ENCODE assay signal across 8 mouse cellular contexts in the genomic region with DNA sequence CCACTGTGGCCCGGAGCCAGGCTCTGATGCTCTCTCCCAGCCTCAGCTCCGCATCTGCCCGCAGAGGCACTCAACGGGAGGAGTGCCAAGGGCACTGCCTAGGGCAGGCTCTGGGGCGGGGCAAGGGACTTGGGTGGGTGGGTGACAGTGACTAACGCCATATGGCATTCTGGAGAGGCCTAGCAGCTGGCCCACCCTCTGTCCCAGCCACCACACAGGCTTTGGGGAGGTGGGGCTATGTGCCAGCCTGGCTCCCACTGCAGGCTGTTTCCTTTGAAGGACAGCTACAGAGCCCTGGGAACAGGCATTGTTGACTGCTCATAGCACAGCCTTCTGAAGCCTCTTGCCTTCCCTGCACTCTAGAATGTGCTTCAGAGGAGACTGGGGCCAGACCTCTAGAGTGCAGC. TPM values are rescaled to one million over a fixed set of nuclear protein-coding genes. Genes with fewer than 3 reads are reported as not detected.
A peak's percentile ranks its signal among the peaks of the same experiment; 100 is the strongest.
DNase-seq lines count a peak whose midpoint lies in the region; ATAC-seq and TF ChIP-seq lines count a peak whose summit lies in the region.
"Had no signal": no experiment of that assay in that cellular context is flagged by ENCODE, and none has a peak within 500 bp of the region (broad histone marks: within the 10 kb centered on the region; RNA-seq: fewer than 3 reads in every experiment).

No protein-coding gene starts in this region.

- DNase-seq in kidney, adult 2 months, result peak; percentile 46
- DNase-seq in kidney, postnatal 10 days, result no peak
- DNase-seq in cerebellum, postnatal 14 days, result peak; percentile 58 to 73
- DNase-seq in midbrain, embryonic 14.5 days, result peak; percentile 51
- DNase-seq in gastrocnemius, postnatal 36 days, result no peak

- intact Hi-C loops in gastrocnemius, postnatal 36 days (cut with DNase I), result no loop called here

- 0 out of 2 replicates have a peak overlapping the region, but pooled peaks have one; percentile 4 for H3K9ac ChIP-seq in hindbrain, embryonic 16.5 days (ENCODE audit: low read depth, low read length)
- no peak overlapping the region for H3K9ac ChIP-seq in midbrain, embryonic 14.5 days (replicated peaks; ENCODE audit: low read length)

- peak; percentile 84 for ATAC-seq in hindbrain, embryonic 16.5 days
- peak; percentile 76; the same call in 1 of the 2 replicates for ATAC-seq in midbrain, embryonic 14.5 days (ENCODE audit: low FRiP score, low TSS enrichment)
- no peak for ATAC-seq in monocyte, adult 5-6 weeks (replicated peaks; ENCODE audit: insufficient number of reproducible peaks, low FRiP score, low TSS enrichment, poor library complexity, severe bottlenecking)

- TF ChIP-seq CTCF in kidney, adult 2 months (conservative IDR thresholded peaks at IDR 0.05; ENCODE audit: insufficient read depth, insufficient read length, low read depth, low read length), result no peak

- no peaks in the 10 kb centered on the region for H3K36me3 ChIP-seq in kidney, adult 2 months (ENCODE audit: control insufficient read depth, insufficient read depth, low read length)
- H3K36me3 ChIP-seq in hindbrain, embryonic 16.5 days (ENCODE audit: control insufficient read depth, insufficient read depth, low read length), result no peaks in the 10 kb centered on the region
- H3K36me3 ChIP-seq in midbrain, embryonic 14.5 days (ENCODE audit: control insufficient read depth, insufficient read depth, low read length), result no peaks in the 10 kb centered on the region

- no peak for TF ChIP-seq POLR2A in kidney, adult 2 months (IDR thresholded peaks at IDR 0.05; ENCODE audit: low read depth, low read length)

- 38% methylated on average over 6 of the region's 6 CpGs for WGBS in kidney, adult 2 months
- WGBS in hindbrain, embryonic 16.5 days, result 18% methylated on average over 5 of the region's 6 CpGs
- 70% methylated on average over 6 of the region's 6 CpGs for WGBS in midbrain, embryonic 14.5 days

- H3K9me3 ChIP-seq in hindbrain, embryonic 16.5 days (ENCODE audit: control insufficient read depth, low read length), result no peaks in the 10 kb centered on the region
- no peaks in the 10 kb centered on the region for H3K9me3 ChIP-seq in midbrain, embryonic 14.5 days (ENCODE audit: control insufficient read depth, low read length)

- H3K27me3 ChIP-seq in kidney, adult 2 months (replicated peaks; ENCODE audit: control insufficient read depth, insufficient read depth, low read length), result no peaks in the 10 kb centered on the region
- H3K27me3 ChIP-seq in hindbrain, embryonic 16.5 days (replicated peaks; ENCODE audit: control insufficient read depth, insufficient read depth, low read length), result no peaks in the 10 kb centered on the region
- H3K27me3 ChIP-seq in midbrain, embryonic 14.5 days (ENCODE audit: control insufficient read depth, insufficient read depth, low read length), result no peaks in the 10 kb centered on the region

- peak overlapping the region; percentile 70 for H3K27ac ChIP-seq in kidney, adult 2 months (ENCODE audit: insufficient read depth, low read depth, low read length)
- peak overlapping the region; percentile 73 for H3K27ac ChIP-seq in hindbrain, embryonic 16.5 days (ENCODE audit: low read depth, low read length)
- H3K27ac ChIP-seq in midbrain, embryonic 14.5 days (replicated peaks; ENCODE audit: low read depth, low read length), result peak overlapping the region; percentile 64; the same call in 1 of the 2 replicates

- peaks cover 8% of the 10 kb centered on the region; the same call in 1 of the 2 replicates for H3K4me1 ChIP-seq in kidney, adult 2 months (ENCODE audit: control insufficient read depth, insufficient read depth, low read length)
- H3K4me1 ChIP-seq in hindbrain, embryonic 16.5 days (ENCODE audit: control insufficient read depth, insufficient read depth, low read depth, low read length), result peaks cover 11% of the 10 kb centered on the region
- peaks cover 4% of the 10 kb centered on the region; the same call in 1 of the 2 replicates for H3K4me1 ChIP-seq in midbrain, embryonic 14.5 days (ENCODE audit: control insufficient read depth, insufficient read depth, low read length)

- H3K4me3 ChIP-seq in kidney, adult 2 months (ENCODE audit: insufficient read depth, low read depth, low read length), result no peak overlapping the region
- no peak overlapping the region for H3K4me3 ChIP-seq in hindbrain, embryonic 16.5 days (ENCODE audit: low read length)
- H3K4me3 ChIP-seq in midbrain, embryonic 14.5 days (replicated peaks; ENCODE audit: low read depth, low read length), result no peak overlapping the region

- no peak overlapping the region for H3K4me2 ChIP-seq in hindbrain, embryonic 16.5 days (ENCODE audit: low read length)
- no peak overlapping the region for H3K4me2 ChIP-seq in midbrain, embryonic 14.5 days (ENCODE audit: low read length)

RNA-seq across cellular contexts. Expression of a gene that starts 16.7 kb away (rescaled TPM):
- 0.30 TPM in 2 replicates for polyA plus RNA-seq in kidney, adult 2 months (2012; rRNA removed)
- 2.8 and 3.6 TPM in 2 replicates for polyA plus RNA-seq in hindbrain, embryonic 16.5 days (2015; fragmentation: Nextera tagmentation; extraction: Ambion mirVana)
- polyA plus RNA-seq in midbrain, embryonic 14.5 days (2014; fragmentation: Nextera tagmentation; extraction: Ambion mirVana), result 2.3 and 2.9 TPM in 2 replicates
- total RNA-seq in monocyte, adult 5-6 weeks (2017), result 0.53 to 0.58 TPM in 2 of 3 replicates, not detected in the other
- under 1 TPM in 1 of 2 experiments, not detected in 1; 0.17 TPM for total RNA-seq in gastrocnemius, postnatal 36 days (2021)

RNA-seq across cellular contexts. Expression of a gene that starts 30.3 kb away (rescaled TPM):
- 19.1 and 22.5 TPM in 2 replicates for polyA plus RNA-seq in kidney, adult 2 months (2012; rRNA removed)
- 0.50 and 0.55 TPM in 2 replicates for polyA plus RNA-seq in hindbrain, embryonic 16.5 days (2015; fragmentation: Nextera tagmentation; extraction: Ambion mirVana)
- polyA plus RNA-seq in midbrain, embryonic 14.5 days (2014; fragmentation: Nextera tagmentation; extraction: Ambion mirVana), result 0.12 and 0.24 TPM in 2 replicates
- total RNA-seq in monocyte, adult 5-6 weeks (2017), result not detected in 3 replicates
- total RNA-seq in gastrocnemius, postnatal 36 days (2021), result 100 to 1,000 TPM; 157 to 170 TPM
- polyA plus RNA-seq: limb, embryonic 11.5 days had no signal

RNA-seq across cellular contexts. Expression of a gene that starts 35.6 kb away (rescaled TPM):
- 22.7 and 36.6 TPM in 2 replicates for polyA plus RNA-seq in kidney, adult 2 months (2012; rRNA removed)
- polyA plus RNA-seq in hindbrain, embryonic 16.5 days (2015; fragmentation: Nextera tagmentation; extraction: Ambion mirVana), result 160 and 166 TPM in 2 replicates
- polyA plus RNA-seq in midbrain, embryonic 14.5 days (2014; fragmentation: Nextera tagmentation; extraction: Ambion mirVana), result 135 and 165 TPM in 2 replicates
- total RNA-seq in monocyte, adult 5-6 weeks (2017), result 32.4 to 39.0 TPM (median 35.7 TPM) in 3 replicates
- 10 to 100 TPM; 96.5 to 97.5 TPM for total RNA-seq in gastrocnemius, postnatal 36 days (2021)

RNA-seq across cellular contexts. Expression of a gene that starts 45.2 kb away (rescaled TPM):
- polyA plus RNA-seq in kidney, adult 2 months (2012; rRNA removed), result 1.6 TPM in 1 of 2 replicates, not detected in the other
- polyA plus RNA-seq in hindbrain, embryonic 16.5 days (2015; fragmentation: Nextera tagmentation; extraction: Ambion mirVana), result 1.9 and 3.3 TPM in 2 replicates
- polyA plus RNA-seq in midbrain, embryonic 14.5 days (2014; fragmentation: Nextera tagmentation; extraction: Ambion mirVana), result 1.1 and 1.9 TPM in 2 replicates
- total RNA-seq in monocyte, adult 5-6 weeks (2017), result not detected in 3 replicates
- 100 to 1,000 TPM; 113 to 117 TPM for total RNA-seq in gastrocnemius, postnatal 36 days (2021)

Comparison
In these comparisons a context has a peak if more than half of its experiments do, and no peak if none do; other contexts are left out.
1. DNase-seq: peak in kidney, adult 2 months (single experiment), cerebellum, postnatal 14 days (2 of 2) and midbrain, embryonic 14.5 days (single experiment); none in kidney, postnatal 10 days (single experiment) and gastrocnemius, postnatal 36 days (0 of 2).
2. RNA of a gene that starts 30.3 kb away (polyA plus RNA-seq): 19.1 to 22.5 TPM in kidney, adult 2 months; 0.50 to 0.55 TPM in hindbrain, embryonic 16.5 days and 0.12 to 0.24 TPM in midbrain, embryonic 14.5 days; every median in the first group is over 10 times any median in the second.
3. Peak in every context shown above with its lines, with median percentiles within 50 percentile points of each other: H3K27ac ChIP-seq.